Mouse (Mus musculus) heart, embryonic 10.5 days (tissue): ENCODE data around the gene Tm6sf2. TPM values are rescaled to one million over a fixed set of nuclear protein-coding genes. Genes with fewer than 3 reads are reported as not detected.

ENCODE experiments used
- DNase-seq: peaks from one replicate; pipeline ENCODE4 v3.0.0-alpha.2; 2017; ENCODE audit warnings: low spot score
- H3K27ac ChIP-seq: fragments of 300-500 bp; sonication (generic); 2 replicates; pipeline ENCODE4 v1.5.1; 2016; ENCODE audit warnings: mild to moderate bottlenecking
- H3K27me3 ChIP-seq: fragments of 300-500 bp; sonication (generic); 2 replicates; pipeline ENCODE4 v1.6.1; 2016; ENCODE audit warnings: mild to moderate bottlenecking; ENCODE audit not compliant: poor library complexity, insufficient read depth, severe bottlenecking
- H3K36me3 ChIP-seq: fragments of 300-500 bp; sonication (generic); 2 replicates; pipeline ENCODE4 v1.6.1; 2016; ENCODE audit warnings: mild to moderate bottlenecking, moderate library complexity
- H3K4me1 ChIP-seq: fragments of 300-500 bp; sonication (generic); 2 replicates; pipeline ENCODE4 v1.6.1; 2016; ENCODE audit warnings: mild to moderate bottlenecking
- H3K4me3 ChIP-seq: fragments of 300-500 bp; sonication (generic); 2 replicates; pipeline ENCODE4 v1.5.1; 2016; ENCODE audit warnings: mild to moderate bottlenecking, moderate library complexity
- H3K9me3 ChIP-seq: fragments of 300-500 bp; sonication (generic); 2 replicates; pipeline ENCODE4 v1.6.1; 2016; ENCODE audit warnings: mild to moderate bottlenecking, moderate library complexity
- WGBS: fragments of 180-500 bp; shearing (Covaris S2); methylation state at CpG from one replicate; pipeline ENCODE4 v1.1.7; 2016; 5-methylcytosine and 5-hydroxymethylcytosine counted together
- polyA plus RNA-seq: library from polyadenylated mRNA; unstranded; fragments of >200 nt; fragmentation: Nextera tagmentation; extraction: Ambion mirVana; gene quantifications from 2 replicates; pipeline ENCODE4 v1.2.1, GENCODE M21; 2016

The Tm6sf2 gene
- polyA plus RNA-seq, 1 experiment from 2014 or later, result 0.94 TPM

DNA sequence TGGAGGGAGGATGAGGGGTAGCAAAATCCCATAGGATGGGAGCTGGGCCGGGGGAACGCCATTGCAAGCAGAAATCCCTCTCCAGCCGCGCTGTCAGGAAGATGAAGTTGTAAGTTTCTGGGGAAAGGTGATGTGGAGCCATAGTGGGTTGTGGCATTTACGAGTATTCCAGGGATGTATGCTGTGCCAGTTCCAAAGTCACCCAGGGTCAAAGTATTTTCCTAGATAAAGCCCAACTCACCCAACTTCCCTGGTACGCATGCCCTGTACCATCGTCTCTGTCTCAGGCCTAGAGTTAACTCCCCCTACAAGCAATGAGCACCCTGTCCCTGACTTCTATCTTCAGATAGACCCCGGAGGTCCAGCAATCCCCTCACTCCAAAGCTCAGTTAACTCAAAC lies 396 bp downstream of the Tm6sf2 start:
- Histone ChIP-seq H3K27me3 (peaks cover 4% of the 10 kb centered on the region; the same call in 1 of the 2 replicates), H3K4me1 (peaks cover 24% of the 10 kb centered on the region), H3K4me3 (peak overlapping the region; percentile 56), H3K36me3 (peaks cover 39% of the 10 kb centered on the region), H3K9me3 (no peaks in the 10 kb centered on the region), H3K27ac (0 out of 2 replicates have a peak overlapping the region, but pooled peaks have one; percentile 60)
- WGBS, result 63% methylated on average over 8 of the region's 8 CpGs
- DNase-seq, result no peak

DNA sequence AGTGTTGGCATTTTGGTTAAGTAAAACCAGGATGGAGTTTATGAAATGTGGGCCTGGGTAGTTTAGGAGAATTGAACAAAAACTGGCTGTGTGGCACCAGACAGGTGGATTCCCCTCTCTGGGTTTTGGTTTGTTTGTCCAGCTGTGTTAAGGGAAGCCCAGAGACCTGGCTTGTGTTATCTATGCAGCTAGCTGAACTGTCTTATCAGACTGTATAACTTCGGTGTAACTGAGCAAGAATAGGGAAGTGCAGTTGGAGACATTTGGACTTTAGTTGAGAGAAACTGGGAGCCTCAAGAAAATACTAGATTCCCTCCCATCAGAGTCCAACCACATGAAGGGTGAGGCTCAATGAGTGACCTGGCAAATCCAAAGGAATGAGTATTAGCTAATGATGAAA lies 958 bp downstream of the Tm6sf2 start:
- no peak for DNase-seq
- Histone ChIP-seq H3K27ac (no peak overlapping the region), H3K4me3 (no peak overlapping the region), H3K36me3 (peaks cover 34% of the 10 kb centered on the region), H3K27me3 (peaks cover 4% of the 10 kb centered on the region; the same call in 1 of the 2 replicates), H3K9me3 (no peaks in the 10 kb centered on the region), H3K4me1 (peaks cover 21% of the 10 kb centered on the region)
- 36% methylated on average over 1 of the region's 1 CpGs for WGBS

DNA sequence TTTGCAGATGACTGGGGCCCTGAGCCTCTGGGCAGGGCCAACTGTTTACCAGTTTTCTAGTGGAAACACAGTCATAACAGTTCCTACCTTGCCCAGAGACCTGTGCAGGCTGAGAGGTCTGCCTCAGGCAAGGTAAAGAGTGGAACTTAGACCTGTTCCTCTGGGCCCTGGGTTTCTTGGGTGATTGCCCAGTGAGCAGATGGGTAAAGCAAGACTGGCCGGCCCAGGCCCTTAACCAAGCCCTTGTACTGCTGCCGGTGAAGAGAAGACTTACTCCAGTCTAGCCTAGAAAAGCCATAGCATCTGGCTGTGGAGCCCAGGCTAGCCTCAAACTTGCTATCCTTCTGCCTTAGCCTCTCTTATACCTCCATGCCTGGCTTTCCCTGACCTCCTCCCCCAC lies 9.3 kb downstream of the Tm6sf2 start:
- Histone ChIP-seq H3K27me3 (peaks cover 55% of the 10 kb centered on the region), H3K4me3 (no peak overlapping the region), H3K27ac (no peak overlapping the region), H3K36me3 (no peaks in the 10 kb centered on the region), H3K4me1 (peaks cover 33% of the 10 kb centered on the region), H3K9me3 (no peaks in the 10 kb centered on the region)
- 85% methylated on average over 2 of the region's 2 CpGs for WGBS
- DNase-seq, result no peak

DNA sequence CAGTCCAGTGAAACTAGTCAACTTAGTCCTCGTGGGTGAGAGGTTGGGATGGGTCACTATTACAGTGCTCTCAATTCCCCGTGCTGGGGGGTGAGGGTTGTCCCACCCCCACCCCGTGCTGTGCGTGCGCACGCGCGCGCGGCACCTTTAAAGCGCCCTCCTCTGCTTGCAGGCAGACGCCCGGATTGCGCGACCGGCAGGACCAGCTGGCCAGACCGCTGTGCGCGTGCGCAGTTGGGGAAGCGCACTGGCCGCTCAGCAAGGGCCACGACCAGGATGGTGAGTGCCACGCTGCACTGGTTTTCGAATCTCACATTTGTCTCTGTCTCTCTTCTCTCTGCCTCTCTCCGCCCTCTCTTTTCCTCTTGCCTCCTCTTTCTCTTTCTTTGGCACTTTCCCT lies 10.6 kb downstream of the Tm6sf2 start, which contains the start of gene Hapln4:
Gene Hapln4 (plus strand): TSS at position 173 of the 400 bp plus-strand sequence.
- Histone ChIP-seq H3K4me1 (peaks cover 39% of the 10 kb centered on the region), H3K9me3 (no peaks in the 10 kb centered on the region), H3K36me3 (no peaks in the 10 kb centered on the region), H3K4me3 (peak within 1 kb of the TSS; percentile 58), H3K27ac (no peak within 1 kb of the TSS), H3K27me3 (peaks cover 68% of the 10 kb centered on the region)
- DNase-seq, result no peak
- under 1% methylated on average over 26 of the region's 26 CpGs for WGBS

DNA sequence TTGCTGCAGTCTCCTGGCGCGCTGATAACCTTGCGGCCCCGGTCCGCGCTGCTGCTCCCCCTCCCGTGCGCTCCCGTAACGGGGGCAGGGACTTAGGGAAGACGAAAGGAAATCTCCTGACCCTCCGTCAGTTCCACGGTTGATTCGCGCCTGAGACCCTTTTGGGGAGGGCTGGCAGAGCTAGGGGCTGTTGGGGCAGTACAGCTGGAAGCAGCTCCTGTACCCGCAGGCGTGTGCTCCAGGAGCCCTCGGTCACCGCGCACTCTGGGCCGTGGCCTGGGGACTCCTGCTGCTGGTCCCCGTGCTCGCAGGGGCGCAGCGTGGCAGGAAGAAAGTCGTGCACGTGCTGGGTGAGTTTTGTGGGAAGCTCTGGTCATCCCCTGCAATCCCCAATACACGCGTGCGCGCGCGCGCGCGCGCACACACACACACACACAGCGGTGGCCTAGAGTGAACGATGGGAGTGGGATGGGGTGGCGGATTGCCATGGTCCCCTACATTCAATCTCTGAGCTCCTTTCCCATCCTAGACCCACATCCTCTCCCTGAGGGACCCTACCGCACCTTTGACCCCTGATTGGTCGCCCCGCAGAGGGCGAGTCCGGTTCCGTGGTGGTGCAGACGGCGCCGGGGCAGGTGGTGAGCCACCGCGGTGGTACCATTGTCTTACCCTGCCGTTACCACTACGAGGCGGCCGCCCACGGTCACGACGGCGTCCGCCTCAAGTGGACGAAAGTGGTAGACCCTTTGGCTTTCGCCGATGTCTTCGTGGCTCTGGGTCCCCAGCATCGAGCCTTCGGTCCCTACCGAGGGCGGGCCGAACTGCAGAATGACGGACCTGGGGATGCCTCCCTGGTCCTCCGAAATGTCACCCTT lies 11.7 kb downstream of the Tm6sf2 start:
- DNase-seq, result no peak
- H3K4me1 ChIP-seq, result peaks cover 30% of the 10 kb centered on the region
- H3K36me3 ChIP-seq, result no peaks in the 10 kb centered on the region
- H3K9me3 ChIP-seq, result no peaks in the 10 kb centered on the region
- WGBS, result 2% methylated on average over 71 of the region's 71 CpGs
- H3K27ac ChIP-seq, result no peak overlapping the region
- H3K27me3 ChIP-seq, result peaks cover 79% of the 10 kb centered on the region
- H3K4me3 ChIP-seq, result peak overlapping the region; percentile 58

DNA sequence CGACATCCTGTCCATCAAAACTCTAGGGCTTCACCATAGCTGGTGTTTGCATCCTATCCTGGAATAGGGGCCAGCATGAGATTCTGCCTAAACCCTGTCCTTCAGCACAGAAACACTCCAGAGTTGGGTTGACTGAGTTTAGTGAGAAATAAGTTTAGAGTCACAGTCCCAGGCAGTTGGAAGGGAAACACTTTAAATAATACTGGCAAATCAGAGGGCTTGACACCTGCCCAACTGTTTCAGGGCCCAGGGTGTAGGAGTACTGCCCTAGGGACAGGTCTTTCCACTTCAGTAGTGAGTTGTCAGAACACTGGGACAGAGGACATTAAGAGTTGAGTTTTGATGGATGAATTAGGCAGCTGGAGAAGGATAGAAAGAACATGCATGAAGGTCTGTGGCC lies 13.4 kb downstream of the Tm6sf2 start:
- no peak for DNase-seq
- Histone ChIP-seq H3K36me3 (no peaks in the 10 kb centered on the region), H3K9me3 (no peaks in the 10 kb centered on the region), H3K4me1 (peaks cover 26% of the 10 kb centered on the region), H3K27me3 (peaks cover 96% of the 10 kb centered on the region), H3K27ac (no peak overlapping the region), H3K4me3 (no peak overlapping the region)
- 58% methylated on average over 1 of the region's 1 CpGs for WGBS

DNA sequence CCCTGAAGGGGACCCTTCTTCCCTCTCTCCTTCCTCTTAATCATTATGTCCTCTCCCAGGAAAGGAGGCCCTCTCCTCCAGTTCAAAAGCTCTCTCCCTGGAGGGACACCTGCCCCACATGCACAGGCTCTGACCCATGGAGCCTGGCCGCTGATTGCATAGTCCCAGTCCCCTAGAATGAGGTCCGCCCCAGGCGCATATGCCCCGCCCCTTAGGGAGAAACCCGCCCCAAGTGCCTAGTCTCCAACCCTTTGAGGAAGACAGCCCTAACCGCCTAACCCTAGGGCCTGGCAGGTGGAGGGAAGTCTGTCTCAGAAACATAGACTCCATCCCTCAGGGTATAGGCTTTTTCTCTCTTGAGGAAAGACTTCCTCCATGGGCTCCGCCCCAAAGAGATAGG lies 14.5 kb downstream of the Tm6sf2 start:
- Histone ChIP-seq H3K4me1 (peaks cover 26% of the 10 kb centered on the region), H3K27ac (no peak overlapping the region), H3K4me3 (no peak overlapping the region), H3K36me3 (no peaks in the 10 kb centered on the region), H3K9me3 (no peaks in the 10 kb centered on the region), H3K27me3 (peaks cover 100% of the 10 kb centered on the region)
- WGBS, result 8% methylated on average over 7 of the region's 7 CpGs
- no peak for DNase-seq

DNA sequence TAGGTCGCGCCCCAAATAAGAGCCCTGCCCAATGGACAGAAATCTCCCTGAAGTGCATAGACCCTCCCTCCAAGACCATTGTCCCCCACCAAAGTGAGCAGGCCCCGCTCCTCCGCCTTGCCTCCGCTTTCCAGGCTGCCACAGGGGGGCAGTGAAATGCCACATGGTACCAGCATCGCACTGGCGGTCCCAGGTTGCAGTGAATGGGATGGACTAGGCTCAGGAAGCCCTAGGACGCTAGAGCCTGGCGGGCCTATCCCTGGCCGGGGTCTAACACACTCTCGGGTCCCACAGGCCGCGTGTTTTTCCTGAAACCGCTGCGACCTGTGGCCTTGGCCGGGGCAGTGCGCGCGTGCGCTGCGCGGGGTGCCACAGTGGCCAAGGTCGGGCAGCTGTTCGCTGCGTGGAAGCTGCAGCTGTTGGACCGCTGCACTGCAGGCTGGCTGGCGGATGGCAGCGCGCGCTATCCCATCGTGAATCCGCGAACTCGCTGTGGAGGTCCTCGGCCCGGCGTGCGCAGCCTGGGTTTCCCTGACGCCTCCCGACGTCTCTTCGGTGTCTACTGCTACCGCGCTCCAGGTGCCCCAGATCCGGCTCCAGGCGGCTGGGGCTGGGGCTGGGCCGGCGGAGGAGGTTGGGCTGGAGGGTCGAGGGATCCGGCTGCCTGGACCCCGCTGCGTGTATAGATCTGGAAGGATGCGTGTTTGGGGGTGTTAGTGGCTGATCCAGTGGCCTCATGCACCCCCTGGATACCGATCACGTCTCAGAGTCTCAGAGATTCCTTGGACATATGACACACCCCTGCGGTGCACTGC lies 15.3 kb downstream of the Tm6sf2 start:
- no peaks in the 10 kb centered on the region for H3K9me3 ChIP-seq
- peak overlapping the region; percentile 53 for H3K4me3 ChIP-seq
- peaks cover 26% of the 10 kb centered on the region for H3K4me1 ChIP-seq
- peaks cover 100% of the 10 kb centered on the region for H3K27me3 ChIP-seq
- no peak for DNase-seq
- no peaks in the 10 kb centered on the region for H3K36me3 ChIP-seq
- no peak overlapping the region for H3K27ac ChIP-seq
- WGBS, result 4% methylated on average over 56 of the region's 56 CpGs

DNA sequence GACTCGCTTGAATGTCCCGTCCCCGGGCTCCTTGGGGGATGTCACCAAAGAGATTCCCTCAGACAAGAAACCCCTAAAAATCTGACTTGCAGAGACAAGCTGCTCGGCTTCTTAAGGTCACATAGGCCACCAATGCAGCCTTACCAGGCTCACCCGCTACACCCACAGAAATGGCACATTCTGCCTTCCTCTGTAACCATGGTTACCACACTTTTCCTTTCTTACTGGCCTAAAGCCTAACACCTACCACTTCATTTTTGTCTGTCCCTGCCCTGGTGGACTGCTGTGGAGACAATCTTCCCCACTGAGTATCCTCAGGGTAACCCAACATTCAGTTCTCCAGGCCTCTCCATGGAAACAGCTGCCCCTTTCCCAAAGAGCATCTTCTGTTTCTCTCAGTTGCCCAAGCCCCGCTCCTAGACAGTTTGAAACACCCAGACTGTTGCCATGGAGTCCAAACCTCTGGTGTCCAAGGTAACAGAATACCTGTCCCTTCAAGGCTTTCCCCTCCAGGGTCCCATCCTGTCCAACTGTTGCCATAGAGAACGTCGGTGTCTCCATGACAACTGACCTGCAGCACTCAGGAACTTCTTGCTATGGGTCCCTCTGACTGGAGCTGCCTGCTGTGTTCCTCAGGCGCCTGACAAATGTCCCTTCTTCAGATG lies 16.7 kb downstream of the Tm6sf2 start:
- H3K4me3 ChIP-seq, result no peak overlapping the region
- no peak for DNase-seq
- peaks cover 12% of the 10 kb centered on the region for H3K4me1 ChIP-seq
- H3K9me3 ChIP-seq, result no peaks in the 10 kb centered on the region
- peaks cover 97% of the 10 kb centered on the region for H3K27me3 ChIP-seq
- WGBS, result 62% methylated on average over 9 of the region's 9 CpGs
- H3K27ac ChIP-seq, result no peak overlapping the region
- no peaks in the 10 kb centered on the region for H3K36me3 ChIP-seq

DNA sequence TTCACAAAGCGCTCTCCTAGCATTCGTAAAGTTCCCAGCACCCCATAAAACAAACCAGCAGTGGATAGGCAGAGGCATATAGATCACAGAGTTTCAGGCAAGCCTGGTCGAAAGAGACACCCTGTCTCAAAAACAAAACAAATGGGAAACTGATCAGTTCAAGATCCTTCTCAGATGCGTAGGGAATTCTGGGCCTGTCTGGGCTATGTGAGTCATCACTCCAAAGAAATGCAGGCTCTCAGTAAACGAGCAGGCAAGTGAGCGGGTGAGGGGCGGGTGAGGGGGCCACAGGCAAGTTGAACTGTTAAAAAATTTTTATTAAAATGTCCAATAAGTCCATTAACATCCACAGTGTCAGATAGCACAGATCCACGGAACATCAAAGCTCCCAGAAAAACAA lies 20.1 kb downstream of the Tm6sf2 start:
- H3K36me3 ChIP-seq, result no peaks in the 10 kb centered on the region
- H3K4me1 ChIP-seq, result peaks cover 6% of the 10 kb centered on the region
- no peaks in the 10 kb centered on the region for H3K9me3 ChIP-seq
- H3K27ac ChIP-seq, result no peak overlapping the region
- H3K4me3 ChIP-seq, result no peak overlapping the region
- H3K27me3 ChIP-seq, result peaks cover 77% of the 10 kb centered on the region
- no peak for DNase-seq
- 46% methylated on average over 8 of the region's 8 CpGs for WGBS

DNA sequence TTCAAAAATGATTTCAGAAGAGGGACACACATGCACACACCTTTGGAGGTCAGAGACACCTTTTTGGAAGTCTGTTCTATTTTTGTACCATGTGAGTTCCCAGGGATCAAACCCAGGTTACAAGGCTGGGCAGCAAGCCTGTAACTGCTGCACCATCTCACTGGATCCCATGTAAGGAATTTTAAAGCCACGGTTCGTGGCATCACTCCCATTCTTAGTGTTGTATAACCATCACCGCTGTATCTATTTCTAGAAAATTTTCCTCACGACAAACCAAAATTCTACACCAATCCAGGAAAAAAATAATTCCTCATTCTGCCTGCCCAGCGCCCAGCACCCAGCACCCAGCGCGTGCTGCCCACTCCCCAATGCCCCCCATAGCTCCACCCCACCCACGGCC lies 26.6 kb downstream of the Tm6sf2 start:
- Histone ChIP-seq H3K27ac (no peak overlapping the region), H3K4me3 (no peak overlapping the region), H3K9me3 (0 out of 2 replicates have a peak, but pooled peaks cover 2% of the 10 kb centered on the region), H3K36me3 (no peaks in the 10 kb centered on the region), H3K27me3 (peaks cover 32% of the 10 kb centered on the region), H3K4me1 (no peaks in the 10 kb centered on the region)
- no peak for DNase-seq
- 66% methylated on average over 8 of the region's 8 CpGs for WGBS

DNA sequence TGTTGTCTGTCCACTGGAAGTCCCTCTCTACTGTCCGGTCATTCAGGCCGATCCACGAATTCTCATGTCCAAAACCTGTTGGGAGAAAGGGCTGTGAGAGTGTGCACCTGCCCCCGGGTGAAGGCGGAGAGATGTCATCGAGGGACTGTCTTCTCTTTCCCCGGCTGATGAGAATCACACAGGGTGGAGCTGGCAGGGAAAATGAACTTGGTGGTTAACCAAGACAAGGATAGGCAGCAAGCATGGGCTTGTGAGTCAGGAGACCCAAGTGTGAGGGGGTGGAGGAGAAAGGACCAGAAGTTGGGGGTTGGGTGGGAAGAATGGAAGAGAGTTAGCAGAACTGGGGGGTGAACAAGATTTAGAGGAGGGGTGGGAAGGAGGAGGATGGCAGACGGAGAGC lies 27.5 kb downstream of the Tm6sf2 start:
- WGBS, result 78% methylated on average over 8 of the region's 8 CpGs
- 0 out of 2 replicates have a peak, but pooled peaks cover 2% of the 10 kb centered on the region for H3K9me3 ChIP-seq
- peaks cover 32% of the 10 kb centered on the region for H3K27me3 ChIP-seq
- H3K27ac ChIP-seq, result no peak overlapping the region
- H3K4me1 ChIP-seq, result peaks cover 6% of the 10 kb centered on the region; the same call in 1 of the 2 replicates
- no peak overlapping the region for H3K4me3 ChIP-seq
- no peaks in the 10 kb centered on the region for H3K36me3 ChIP-seq
- no peak for DNase-seq
